Mouse (Mus musculus) heart, adult 8-10 months (tissue): ENCODE measurements at regions not wholly inside any gene's neighbourhood (a gene's known extent, or its start where the extent isn't known, plus 50 kb on each side); places are given as distances from the start of the nearest gene placed in this dataset.
A peak's percentile ranks its signal among the peaks of the same experiment; 100 is the strongest.

Experiments
- DNase-seq: peaks from one replicate; pipeline ENCODE4 v3.0.0; 2022; ENCODE audit warnings: low spot score

- no peak for DNase-seq
Observed at GRCm38 (mm10) chr14:31891500-31892185, 61.2 kb upstream of the Ankrd28 start.

- no peak for DNase-seq
Observed at GRCm38 (mm10) chr14:31892186-31892510, 61.7 kb upstream of the Ankrd28 start.

GRCm38 (mm10) chr14:31896500-31896899 lies 66.0 kb upstream of the Ankrd28 start:
- DNase-seq: no peak

DNA sequence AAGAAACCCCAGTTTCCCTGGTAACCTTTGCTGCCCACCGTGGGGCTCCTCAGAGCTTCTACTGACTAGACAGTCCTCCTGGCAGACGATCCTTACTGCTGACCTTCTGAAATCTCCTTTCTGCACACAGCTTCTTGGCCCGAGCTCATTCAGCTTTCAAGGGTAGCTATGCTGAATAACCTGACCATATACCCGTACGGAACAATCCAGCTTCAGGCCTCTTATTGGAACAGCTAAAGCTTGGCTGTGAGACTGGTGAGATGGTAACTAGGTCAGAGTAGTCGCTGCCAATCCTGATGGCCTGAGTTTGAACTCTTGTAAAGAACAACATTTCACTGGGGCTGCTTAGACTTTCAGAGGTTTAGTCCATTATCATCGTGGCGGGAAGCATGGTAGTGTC lies 69.1 kb upstream of the Ankrd28 start:
- DNase-seq: no peak

DNA sequence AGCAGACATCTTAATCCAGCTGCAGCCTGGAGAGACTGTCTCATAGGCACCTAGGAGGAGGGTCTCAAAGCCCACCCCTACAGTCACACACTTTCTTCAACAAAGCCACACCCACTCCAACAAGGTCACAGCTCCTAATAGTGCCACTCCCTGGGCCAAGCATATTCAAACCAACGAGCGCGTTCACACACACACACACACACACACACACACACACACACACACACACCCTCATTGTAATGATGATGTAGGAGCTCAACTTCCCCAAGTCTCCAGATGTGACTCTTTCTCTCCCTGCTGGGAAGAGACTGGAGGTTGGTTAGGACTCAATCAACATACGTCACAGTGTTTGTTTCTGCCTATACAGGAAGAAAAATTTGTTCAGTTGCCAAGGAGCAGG lies 69.5 kb upstream of the Ankrd28 start:
- DNase-seq: no peak

GRCm38 (mm10) chr14:31901901-31902300 lies 71.5 kb upstream of the Ankrd28 start:
- DNase-seq: peak; percentile 45

GRCm38 (mm10) chr14:31903664-31904063 lies 73.2 kb upstream of the Ankrd28 start:
- peak; percentile 62 for DNase-seq

- peak; percentile 28 for DNase-seq
Observed at GRCm38 (mm10) chr14:31908591-31908990, 78.1 kb upstream of the Ankrd28 start.

GRCm38 (mm10) chr14:31909291-31909690 lies 78.8 kb upstream of the Ankrd28 start:
- peak; percentile 86 for DNase-seq

GRCm38 (mm10) chr14:31910809-31911208 lies 80.4 kb upstream of the Ankrd28 start:
- DNase-seq: no peak

GRCm38 (mm10) chr14:31918461-31918860 lies 88.0 kb upstream of the Ankrd28 start:
- no peak for DNase-seq

DNA sequence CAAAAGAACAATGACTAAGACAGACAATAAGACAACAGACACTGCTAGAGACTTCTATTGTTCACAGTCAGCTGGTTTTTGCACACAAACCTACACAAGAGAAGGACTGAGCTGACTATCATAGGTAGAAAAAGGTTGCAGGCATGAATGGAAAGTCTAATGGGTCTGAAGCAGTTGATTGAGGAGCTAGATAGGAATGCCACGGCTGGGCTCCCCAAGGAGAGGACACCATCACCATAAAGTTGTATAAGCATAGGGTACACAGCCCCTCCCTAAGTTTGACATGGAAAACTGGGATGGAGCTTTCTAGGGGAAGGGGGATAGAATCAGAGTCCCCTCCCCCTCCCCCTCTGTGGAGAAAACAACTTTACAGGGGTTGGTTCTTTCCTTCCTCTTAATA lies 88.5 kb upstream of the Ankrd28 start:
- DNase-seq: no peak

DNA sequence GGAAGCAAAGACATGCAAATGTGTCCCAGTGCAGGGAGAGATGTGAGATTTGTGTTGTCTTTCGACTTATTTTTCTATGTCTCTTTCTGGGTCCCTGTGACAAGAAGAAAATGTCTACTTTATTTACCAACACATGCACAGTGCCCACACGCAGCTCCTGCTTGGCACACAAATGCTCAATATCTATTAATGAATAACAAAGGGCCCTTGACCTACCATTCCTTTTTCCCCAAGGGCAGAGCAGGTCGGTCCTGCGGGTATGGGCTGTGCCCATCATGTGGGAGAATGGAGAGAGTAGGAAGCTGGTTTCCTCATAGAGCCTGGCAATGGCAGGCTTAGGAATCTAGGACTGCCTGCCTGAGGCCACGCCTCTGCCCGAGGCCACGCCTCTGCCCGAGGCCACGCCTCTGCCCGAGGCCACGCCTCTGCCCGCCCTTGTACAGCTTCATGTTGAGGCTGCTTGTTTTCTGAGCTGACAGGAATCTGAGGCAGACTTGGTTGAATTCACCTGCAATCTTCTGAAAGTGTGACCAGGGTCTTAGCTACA lies 98.8 kb upstream of the Ankrd28 start:
- DNase-seq: no peak

DNA sequence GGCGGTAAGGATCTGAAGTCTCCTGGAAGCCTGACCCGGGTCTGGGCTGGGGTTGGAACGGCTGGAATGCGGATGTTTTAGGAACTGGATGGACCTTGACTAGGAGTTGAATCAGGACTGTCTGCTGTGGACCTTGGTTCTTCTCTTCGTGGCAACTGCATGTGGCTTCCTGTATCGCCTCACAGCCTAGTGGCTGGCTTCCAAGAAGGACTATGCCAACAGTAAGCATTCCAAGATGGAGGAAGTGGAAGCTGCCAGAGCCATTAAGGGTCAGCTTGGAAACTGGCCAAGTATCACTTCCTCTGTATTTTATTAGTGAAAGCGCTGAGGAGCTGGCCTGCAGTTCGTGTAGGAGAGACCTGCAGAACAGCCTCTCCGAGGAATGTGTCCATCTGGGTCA lies 98.4 kb upstream of the Galnt15 start:
- peak; percentile 94 for DNase-seq

DNA sequence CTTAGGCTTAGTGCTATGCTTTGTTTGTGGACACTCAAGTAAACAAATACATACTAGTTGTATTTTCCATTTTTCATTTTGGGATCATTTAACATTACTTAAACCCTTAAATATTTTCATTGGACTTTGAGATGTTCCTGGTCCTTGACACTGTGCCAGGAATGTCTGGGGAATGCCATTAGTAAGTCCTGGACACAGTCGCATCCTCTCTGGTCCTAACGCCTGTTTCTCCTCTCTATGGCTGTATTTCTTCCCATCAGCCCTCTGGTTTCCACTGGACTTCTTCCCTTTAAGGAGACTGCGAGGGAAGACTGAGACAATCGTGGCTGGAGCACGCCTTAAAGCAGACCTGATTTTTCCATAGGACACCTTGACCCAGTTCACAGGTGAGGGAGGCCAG lies 96.8 kb upstream of the Galnt15 start:
- DNase-seq: no peak

DNA sequence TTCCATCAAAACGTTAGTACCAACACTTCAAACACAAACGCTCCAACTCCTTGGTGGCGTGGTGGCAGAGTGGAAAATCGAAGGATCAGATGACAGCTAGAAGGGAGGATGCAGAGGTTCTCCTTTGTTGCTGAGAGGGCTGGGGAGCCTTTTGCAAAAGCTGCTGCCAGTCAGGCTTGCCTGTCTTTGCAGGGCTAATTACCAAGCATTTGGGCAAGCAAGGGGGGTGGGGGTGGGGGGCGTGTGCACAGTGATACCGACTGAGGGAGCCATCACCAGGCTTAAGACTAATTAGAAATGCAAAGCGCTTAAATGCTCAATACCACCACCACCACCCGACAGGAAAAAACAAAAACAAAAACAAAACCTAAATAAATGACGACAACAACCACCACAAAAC lies 95.3 kb upstream of the Galnt15 start:
- DNase-seq: no peak

DNA sequence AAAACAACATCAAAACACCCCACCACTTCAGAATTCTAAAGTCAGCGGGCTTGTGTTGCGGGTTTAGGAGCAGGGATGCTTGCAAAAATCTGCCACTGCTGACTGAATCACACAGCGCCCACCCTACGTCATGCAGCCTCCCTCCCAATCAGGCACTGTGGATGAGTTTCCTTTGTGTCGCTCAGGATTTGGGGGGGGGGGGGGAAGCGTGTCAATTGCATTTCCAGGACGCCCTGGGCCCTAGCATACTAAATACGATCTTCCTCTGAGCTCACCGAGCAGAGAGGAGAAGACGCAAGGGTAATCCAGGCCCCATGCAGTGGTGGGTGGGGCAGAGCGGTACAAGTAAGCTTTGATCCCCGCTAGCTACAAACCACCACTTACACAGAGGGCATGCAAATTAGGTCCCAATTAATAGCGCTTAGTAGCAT lies 94.9 kb upstream of the Galnt15 start:
- peak; percentile 42 for DNase-seq

DNA sequence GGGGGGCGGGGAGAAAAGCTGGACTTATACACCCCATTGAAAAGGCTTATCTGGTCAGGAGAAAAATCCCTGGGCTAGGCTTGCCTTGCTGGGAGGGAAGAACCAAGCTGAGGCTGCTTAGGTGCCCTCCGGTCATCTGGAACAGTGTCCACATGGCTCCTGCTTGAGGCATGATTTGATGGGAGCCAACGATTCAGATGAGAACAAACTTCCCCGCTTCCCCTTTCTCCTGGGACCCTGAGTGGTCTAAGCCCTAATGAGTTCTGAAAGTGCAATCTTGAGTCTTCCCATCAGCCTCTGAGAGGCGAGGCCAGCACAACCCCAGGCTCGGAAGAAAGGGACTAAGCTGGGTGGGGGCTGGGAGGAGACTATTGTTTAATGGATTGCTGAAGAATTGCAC lies 94.5 kb upstream of the Galnt15 start:
- no peak for DNase-seq

GRCm38 (mm10) chr14:31934771-31935170 lies 94.0 kb upstream of the Galnt15 start:
- DNase-seq: no peak

GRCm38 (mm10) chr14:31935411-31935810 lies 93.4 kb upstream of the Galnt15 start:
- no peak for DNase-seq

- no peak for DNase-seq
Observed at GRCm38 (mm10) chr14:31936581-31936980, 92.2 kb upstream of the Galnt15 start.

GRCm38 (mm10) chr14:31940900-31941299 lies 87.9 kb upstream of the Galnt15 start:
- no peak for DNase-seq

- DNase-seq: no peak
Observed at GRCm38 (mm10) chr14:31942266-31942960, 86.4 kb upstream of the Galnt15 start.
